Mouse (Mus musculus) adrenal gland, postnatal 14 days (tissue): ENCODE measurements around the gene Elovl7. TPM values are rescaled to one million over a fixed set of nuclear protein-coding genes. Genes with fewer than 3 reads are reported as not detected.
A peak's percentile ranks its signal among the peaks of the same experiment; 100 is the strongest.

Source experiments
- DNase-seq: peaks from one replicate; pipeline ENCODE4 v3.0.0; 2021; ENCODE audit warnings: mixed read lengths
- total RNA-seq: library from RNA; stranded (reverse); gene quantifications from 2 replicates; pipeline ENCODE4 v1.2.3, GENCODE M21; 2021

The Elovl7 gene
- total RNA-seq, 1 experiment from 2014 or later: 3.5 TPM

DNA sequence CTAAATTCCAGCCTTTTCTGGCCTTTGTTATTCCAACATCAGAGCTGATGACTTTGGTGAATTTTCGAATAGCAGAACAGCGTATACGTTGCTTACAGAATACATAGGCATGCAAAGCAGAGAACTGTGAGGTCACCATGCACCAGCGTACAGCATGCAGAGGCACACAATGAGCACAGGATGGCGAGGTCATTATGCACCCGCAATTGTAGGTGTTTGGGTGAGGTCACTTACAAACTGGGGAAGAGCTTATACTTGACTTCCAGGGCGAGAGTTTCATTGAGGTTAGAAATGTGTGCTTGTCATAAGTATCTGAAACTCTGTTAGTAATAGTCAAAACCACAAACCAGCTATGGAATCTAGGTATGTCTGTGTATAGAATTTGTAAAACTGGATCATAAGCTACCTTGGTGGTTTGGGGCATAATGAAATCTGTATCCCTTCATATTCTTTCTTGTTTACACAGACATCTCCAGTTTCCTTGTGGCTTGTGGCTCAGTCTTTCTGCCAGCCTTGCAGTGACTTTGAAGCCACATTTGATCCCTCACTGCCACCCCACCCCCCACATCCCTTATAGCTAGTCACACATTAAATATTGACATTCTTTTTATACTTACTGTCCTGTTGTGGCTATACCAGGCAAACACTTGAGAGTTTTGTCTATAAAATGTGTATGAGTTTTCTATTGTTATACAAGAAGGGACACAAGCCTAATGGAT, 88.9 kb downstream of the Elovl7 start:
- no peak for DNase-seq

DNA sequence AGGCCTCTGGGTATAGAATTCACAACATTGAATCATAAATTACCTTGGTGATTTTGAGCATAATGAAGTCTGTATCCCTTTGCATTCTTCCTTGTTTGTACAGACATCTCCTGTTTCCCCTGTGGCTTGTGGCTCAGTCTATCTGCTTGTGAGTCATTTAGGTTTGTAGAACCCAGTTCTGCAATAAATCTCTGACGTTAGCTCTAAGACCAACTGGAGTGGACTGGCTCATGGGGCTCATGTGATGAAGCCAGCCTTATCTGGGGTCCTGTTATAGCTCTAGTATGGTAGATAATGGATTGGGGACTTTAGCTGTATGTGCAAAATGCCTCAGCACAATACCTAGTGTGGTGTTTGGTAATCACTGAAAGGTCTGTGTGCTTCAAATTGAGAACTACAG, 89.6 kb downstream of the Elovl7 start:
- no peak for DNase-seq

DNA sequence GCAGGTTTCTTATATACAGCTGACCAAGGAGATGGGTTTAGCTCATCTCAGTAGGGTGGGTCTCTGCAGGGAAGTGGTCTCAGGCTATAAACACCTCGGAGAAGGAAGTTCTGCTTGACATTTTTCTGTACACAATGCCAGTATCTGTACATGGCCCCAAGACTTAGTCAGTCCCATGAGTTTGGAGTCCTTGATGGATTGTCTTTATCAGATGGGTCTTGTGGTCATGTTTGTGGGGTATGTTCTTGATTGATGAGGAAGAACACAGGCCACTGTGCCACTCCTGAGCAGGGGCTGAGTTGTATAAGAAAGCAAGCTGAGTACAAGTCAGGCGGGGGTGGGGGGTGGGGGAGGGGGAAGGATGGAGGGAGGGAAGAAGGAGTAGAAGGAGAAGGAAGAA, 90.5 kb downstream of the Elovl7 start:
- DNase-seq: no peak

DNA sequence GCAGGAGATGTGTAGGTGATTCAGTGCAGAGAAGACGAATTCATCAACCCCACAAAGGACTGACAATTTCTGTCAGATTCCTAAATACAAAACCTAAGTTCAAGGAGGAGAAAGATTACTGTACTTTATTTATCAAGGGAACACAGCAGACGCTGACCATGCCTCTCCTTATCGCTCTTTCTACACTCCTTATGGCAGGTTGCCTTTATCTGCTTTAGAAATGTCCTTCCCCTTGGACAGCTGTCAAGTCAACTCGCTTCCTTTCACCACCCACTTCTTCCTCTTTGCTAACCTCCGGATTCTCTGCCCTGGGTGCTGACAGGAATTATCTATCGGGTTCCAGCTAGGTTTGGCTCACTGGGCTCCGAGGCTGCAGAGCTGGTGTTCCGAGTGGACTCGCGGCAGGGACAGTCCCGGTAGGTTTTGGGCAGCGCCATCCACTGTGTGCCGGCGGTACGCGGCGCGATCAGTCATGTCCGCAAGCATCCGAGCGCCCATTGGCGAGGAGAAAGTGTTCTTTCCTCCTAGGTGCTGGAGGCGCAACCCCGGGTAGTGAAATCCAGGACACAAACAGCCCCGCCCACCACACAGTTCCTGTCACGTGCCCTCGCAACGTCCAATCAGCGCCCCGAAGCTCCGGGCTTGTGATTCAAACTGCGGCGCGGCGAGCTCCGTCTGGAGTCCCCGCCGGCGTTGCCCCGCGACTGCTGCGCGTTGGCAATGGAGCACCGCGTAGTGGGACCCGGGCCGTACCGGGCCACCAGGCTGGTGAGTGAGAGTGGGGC, 101.7 kb downstream of the Elovl7 start, which contains the start of gene Depdc1b:
Gene Depdc1b, plus strand, starts transcription at position 631 of the 785 bp plus-strand sequence.
- DNase-seq: peak; percentile 97

DNA sequence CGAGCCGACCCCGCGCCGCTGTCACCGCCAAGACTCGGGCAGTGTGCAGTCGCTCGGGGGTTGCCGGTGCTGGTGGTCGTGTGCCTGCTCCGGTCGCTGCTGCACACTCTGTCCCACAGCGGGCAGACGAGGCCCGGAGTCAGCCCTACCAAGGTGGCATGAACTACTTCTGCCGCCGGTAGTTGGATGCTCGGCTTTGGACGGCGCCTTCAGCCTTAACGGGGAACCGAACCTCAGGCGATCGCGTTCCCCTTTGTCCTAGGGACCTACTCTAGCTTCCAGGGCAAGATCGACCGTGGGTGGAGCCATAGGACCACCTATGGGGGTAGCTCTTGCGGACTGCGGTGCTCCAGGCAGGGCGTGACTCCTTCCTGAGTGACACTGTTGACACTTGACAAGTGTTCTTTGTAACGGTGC, 102.3 kb downstream of the Elovl7 start:
- peak; percentile 13 for DNase-seq

DNA sequence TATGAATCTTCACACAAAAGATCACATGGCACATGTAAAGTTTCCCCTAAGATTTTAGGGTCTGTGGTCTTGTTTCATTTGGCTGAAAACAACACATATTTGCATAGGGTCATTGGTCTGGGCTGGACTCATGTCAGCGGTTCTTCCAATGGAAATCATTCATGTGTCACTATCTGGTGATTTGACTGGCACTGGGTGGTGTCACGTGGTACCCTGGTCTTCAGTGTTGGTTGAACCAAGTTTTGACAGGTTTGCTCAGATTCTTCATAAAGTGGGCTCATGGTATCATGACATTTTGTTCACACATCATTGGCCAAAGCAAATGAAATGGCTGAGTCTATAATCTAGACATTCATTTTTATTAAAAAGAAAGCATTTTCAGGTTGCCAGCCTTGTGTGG, 103.2 kb downstream of the Elovl7 start:
- no peak for DNase-seq

DNA sequence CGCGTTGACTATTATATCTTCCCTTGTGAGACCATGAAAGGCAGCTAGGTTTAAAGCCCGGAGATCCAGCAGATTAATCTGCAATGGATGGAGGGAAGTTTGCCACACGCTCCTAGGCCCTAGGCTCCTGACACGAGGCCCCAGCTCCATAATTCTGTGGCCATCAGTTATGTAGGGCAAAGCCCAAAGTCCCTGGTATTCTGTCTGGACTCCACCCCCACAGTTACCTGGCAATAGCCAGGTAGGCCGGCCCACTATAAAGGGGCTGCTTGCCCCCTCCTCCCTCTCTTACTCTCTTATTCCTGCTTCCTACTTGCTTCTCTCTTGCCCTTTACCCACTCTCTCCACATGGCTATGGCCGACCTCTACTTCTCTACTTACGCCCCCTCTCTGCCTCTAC, 104.8 kb downstream of the Elovl7 start:
- DNase-seq: no peak

DNA sequence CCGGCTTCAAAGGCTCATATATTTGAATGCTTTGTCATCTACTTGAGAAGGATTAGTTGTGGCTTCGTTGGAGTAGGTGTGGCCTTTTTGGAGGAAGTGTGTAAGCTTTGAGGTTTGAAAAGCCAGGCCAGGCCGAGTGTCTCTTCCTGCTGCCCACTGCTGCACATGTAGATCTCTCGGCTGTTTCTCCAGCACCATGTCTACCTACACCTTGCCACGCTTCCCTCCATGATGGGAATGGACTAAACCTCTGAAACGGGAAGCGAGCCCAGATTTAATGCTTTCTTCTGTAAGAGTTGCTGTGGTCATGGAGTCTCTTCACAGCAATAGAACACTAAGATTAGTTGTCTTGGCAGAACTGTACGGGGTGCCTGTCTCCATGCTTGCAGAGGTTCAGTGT, 106.0 kb downstream of the Elovl7 start:
- DNase-seq: no peak

DNA sequence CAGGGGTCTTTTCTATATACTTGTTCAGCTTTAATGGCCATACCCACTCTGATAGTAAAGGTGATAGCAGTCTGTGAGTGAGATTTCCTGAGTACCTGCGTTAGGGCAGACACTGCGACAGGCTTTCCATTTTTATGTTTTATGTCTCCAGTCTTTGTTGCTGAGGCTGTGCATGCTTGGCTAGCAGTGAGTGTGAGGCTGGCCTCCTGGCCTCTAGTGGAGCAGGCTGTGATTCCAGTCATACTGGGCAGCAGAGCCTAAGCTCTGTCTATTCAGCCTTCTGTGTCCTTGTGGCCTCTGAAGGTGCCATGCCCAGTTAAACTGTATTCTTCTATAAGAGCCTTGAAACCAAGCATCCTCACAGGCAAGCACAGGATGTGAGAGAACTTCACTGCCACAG, 108.3 kb downstream of the Elovl7 start:
- DNase-seq: no peak

DNA sequence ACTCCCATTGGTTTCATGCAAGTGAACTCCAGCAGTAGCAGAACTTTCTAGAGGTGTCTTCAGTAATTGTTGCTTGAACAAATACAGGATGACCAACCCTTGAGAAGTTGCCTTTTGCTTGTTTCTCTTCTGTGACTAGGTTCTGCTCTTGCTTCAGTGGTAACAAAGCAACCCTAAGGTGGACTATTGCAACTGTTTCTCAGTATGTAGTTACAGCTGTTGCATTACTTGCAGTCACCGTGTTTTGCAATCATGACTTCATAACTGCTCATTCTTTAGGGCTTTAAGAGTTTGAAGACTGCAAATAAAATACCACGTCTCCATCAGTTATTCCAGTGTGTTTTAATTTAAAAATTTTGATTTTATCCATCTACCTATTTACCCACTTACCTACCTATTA, 109.1 kb downstream of the Elovl7 start:
- DNase-seq: no peak

DNA sequence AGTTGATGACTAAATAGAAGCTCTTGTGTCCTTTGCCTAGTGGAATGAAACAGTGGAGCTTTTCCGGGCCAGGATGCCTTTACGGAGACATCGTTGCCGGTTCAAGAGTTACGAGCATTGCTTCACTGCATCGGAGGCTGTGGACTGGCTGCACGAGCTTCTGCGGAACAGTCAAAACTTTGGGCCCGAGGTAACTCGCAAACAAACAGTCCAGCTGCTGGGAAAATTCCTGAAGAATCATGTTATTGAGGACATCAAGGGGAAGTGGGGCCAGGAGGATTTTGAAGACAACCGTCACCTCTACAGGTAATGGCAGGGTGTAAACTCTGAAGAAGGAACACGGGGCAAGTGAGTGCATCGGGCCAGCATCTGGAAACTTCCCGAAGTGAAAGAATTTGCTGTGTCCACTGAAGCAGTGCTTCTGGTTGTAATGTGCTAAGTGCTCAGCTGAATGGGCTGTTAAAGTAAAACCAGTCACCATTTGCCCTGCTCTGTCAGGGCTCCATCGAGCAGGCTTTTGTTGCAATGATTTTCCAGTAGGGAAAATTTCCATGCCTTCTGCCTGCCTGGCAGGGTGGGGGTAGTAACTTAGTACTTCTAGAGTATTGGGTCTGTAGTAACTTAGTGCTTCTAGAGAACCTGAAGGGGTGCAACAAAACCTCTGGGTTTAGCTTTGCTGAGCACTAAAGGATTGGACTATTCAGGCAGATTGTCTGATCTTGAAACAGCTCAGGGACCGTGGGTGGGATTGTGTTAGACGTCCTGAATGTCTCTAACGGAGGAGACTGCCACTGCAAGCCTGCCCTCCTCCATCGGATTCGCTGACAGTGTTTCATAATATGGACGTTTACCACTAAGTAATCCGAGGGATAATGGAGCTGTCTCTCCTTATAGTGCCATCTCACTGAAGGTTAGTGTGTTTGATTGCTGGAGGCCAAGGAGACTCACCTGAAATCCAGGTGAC, 109.9 kb downstream of the Elovl7 start:
- no peak for DNase-seq

DNA sequence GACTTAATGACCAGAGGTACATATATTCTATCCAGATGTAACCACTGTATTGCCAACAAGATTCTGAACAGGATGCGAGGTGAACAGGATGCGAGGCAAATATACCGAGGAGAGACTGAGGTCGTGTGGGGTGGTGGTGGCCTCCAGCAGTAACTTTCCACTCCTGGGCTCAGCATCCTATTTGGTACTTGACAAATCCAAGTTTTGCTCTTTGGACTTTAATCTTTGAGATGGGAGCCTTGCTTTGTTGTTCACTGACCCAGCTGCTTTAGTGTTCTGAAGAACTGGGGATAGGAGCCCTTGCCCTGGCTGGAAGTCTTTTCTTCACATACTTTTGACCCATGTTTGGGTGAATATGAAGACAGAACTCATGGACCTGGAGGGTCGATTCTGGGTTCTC, 111.7 kb downstream of the Elovl7 start:
- DNase-seq: no peak

DNA sequence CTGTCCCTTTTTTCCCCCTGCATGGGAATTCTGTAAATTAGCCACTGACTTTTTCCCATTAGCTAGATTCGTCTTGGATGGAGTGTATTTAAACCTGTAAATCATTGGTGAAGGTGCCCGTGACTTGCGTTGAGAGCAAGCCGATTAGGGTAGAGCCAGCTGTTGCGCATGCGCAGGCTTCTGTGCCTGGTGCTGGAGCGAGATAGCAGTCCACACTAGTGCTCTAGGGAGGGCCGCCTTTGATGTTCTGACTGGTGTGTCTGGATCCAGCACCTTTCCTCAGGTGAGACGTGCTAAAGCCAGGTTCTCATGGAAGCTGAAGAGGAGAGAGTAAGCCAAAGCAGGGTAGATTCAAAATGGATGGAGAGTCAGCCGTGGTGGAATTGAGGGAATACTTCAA, 112.1 kb downstream of the Elovl7 start:
- DNase-seq: no peak

DNA sequence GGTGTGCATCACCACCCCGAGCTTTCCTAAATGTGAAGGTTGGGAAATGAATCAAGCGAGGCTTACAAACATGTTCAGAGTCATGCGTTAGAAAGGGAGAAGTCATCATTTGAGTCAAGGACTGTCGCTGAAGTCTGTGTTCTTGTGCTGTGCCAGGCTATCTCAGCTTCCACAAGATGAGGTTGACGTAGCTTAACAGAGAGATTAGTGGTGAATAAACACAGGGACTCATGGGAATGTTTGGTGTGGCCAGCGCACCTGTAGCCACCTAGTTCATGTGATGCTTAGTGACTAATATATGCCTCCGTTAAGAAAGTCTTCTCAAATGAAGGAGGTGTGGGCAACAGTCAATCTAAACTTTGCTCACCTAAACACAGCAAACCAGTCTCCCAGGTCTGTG, 112.8 kb downstream of the Elovl7 start:
- no peak for DNase-seq

DNA sequence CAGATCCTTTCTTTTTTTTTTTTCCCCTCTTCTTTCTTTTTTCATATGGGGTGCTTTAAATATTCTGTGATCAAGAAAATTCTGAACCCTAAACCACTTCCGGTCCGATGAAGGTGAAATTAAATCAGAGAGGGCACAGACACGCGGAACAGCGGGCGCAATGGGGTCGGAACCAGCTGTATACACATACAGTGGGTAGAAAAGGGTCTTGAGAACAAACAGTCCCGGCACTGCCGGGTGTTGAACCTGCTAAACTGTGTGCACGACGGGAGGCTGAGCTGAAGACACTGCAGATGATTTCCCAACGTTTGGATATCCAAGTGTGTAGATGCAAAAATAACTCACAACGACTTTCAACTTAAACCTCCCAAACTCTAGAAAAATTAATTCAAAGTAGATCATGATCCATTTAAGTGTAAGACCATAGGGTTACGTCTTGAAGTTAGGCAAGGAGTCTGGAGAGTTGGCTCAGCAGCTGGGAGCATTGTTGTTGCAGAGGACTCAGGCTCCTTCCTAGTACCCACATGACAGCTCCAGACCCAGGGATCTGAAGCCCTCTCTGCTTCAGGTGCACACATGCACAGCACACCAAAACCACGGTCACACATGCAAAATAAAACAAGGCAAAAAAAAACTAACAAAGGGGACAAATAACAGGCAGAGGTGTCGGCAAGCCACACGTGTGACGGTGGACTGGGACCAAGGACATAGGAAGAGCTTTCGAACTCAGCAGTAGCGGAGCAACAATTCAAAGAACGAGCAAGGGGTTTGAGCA, 114.4 kb downstream of the Elovl7 start:
- no peak for DNase-seq

DNA sequence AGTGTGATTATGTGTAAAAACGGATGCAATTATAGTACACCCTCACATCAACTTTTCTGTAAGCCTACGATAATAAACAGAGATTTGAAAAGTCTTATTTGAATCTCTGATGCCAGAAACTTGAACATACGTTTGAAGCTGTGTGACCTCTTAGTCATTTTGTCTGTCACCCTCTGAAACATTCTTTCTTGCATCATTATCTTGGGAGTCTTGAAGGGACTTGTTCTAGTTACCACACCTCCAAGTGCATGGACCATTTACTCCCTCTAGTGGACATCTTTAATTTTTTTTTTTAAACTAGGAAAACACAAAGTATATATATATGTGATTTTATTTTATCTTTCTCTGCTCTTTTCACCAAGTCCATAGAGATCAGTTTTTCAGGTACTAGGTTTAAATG, 115.5 kb downstream of the Elovl7 start:
- no peak for DNase-seq

Other genes starting within 250 kb of the Elovl7 start
- 41.1 and 42.2 TPM in 2 replicates for gene Smim15, start 170.0 kb upstream of the Elovl7 start, total RNA-seq
- gene Ndufaf2, start 55.8 kb upstream of the Elovl7 start, total RNA-seq: 40.5 and 45.4 TPM in 2 replicates
- gene Ercc8, start 55.7 kb upstream of the Elovl7 start, total RNA-seq: 11.2 and 12.5 TPM in 2 replicates
- gene Depdc1b, start 101.9 kb downstream of the Elovl7 start, total RNA-seq: 3.8 and 3.9 TPM in 2 replicates
- gene Pde4d, start 235.5 kb downstream of the Elovl7 start, total RNA-seq: 61.8 and 67.1 TPM in 2 replicates